Mouse (Mus musculus): ENCODE data around the gene Ugt1a8. TPM values are rescaled to one million over a fixed set of nuclear protein-coding genes. Genes with fewer than 3 reads are reported as not detected.

Ugt1a8 gene
- total RNA-seq, 4 experiments from 2014 or later, result not detected

DNA sequence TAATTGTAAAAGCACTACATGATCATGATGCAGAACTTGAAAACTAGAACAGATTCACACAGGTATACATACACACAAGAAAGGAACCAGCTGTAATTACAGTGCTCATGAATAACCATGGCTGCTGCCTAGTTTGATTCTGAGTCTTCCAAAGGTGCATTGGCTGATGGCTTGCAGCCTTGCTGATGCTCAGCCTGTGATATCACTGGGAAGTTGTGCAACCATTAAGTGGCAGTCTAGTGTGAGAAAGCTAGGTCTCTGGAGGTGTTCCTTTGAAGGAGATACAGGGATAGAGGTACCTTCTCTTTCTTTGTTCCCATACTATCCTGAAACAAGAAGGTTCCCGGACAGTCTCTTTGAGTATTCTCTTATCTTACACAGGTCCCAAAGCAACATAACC, 131.4 kb downstream of the Ugt1a8 start:
- DNase-seq (ENCODE audit: low spot score in 2 of 2), result no peak

DNA sequence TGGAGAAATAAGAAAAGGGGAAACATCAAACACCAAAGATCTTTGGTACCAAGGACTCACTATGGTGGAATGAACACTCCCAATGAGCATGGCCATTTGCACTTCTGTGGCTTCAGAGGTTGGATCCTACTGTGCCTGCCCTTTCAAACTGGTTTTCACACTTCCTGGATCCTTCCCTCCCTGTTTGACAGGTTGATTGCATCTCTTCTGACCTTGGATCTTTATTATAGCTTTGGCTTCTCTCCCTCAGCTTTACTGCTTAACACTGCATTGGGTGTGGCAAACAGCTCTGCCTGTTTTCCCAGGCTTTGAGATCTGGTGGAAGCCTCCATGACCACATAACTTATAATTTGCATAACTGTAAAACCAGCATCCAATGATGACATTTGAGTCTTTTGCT, 132.7 kb downstream of the Ugt1a8 start:
- no peak for DNase-seq (ENCODE audit: low spot score in 2 of 2)

DNA sequence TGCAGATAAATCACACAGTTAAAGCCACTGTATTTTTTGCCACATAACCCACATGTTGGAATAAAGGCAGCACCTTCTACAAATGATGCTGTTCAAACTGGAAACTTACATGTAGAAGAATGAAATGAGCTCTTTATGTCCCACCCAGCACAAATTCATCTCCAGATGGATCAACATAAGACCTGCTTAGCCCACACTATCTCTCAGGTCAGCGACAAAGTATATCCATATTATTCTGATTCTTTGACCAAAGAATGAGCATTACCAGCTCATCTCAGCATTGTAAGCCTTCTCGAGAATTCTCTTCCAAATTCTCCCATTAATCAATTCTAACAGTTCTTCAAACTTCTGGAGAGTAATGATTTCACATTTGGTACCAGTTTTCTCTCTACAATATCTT, 134.6 kb downstream of the Ugt1a8 start:
- no peak for DNase-seq (ENCODE audit: low spot score in 2 of 2)

DNA sequence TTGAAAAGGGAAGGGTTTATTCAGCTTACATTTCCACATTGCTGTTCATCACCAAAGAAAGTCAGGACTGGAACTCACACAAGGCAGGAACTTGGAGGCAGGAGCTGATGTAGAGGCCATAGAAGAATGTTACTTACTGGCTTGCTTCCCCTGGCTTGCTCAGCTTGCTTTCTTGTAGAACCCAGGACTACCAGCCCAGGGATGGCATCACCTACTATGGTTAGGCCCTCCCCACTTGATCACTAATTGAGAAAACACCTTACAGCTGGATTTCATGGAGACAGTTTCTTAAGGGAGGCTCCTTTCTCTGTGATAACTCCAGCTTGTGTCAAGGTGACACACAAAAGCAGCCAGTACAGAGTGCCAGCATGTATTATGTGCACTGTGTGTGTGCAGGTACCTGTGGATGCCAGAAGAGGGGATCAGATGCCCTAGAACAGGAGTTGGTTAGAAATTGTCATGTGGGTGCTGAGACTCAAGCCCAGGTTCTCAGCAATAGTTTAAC, 135.4 kb downstream of the Ugt1a8 start:
- DNase-seq (ENCODE audit: low spot score in 2 of 2), result peak in 1 of 2 experiments; percentile 6

DNA sequence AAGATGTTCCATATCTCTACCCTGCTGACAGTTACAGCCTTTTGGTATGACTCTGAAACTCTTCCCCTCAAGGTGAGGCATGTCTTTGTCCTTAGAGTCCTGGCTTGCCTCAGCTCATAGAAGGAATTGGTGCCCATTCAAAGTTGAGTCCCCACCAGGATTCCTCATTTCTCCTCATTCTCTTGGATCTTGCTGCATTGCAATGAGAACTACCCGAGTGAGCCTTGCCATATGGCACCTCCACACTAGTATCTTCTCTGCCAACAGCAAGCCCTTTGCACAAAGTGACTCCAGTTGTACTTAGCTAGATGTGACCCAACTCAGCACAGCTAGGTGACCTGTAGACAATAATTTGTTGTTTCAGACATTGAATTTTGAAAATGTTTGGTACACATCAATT, 136.0 kb downstream of the Ugt1a8 start:
- peak; percentile 5 to 6 for DNase-seq (ENCODE audit: low spot score in 2 of 2)

DNA sequence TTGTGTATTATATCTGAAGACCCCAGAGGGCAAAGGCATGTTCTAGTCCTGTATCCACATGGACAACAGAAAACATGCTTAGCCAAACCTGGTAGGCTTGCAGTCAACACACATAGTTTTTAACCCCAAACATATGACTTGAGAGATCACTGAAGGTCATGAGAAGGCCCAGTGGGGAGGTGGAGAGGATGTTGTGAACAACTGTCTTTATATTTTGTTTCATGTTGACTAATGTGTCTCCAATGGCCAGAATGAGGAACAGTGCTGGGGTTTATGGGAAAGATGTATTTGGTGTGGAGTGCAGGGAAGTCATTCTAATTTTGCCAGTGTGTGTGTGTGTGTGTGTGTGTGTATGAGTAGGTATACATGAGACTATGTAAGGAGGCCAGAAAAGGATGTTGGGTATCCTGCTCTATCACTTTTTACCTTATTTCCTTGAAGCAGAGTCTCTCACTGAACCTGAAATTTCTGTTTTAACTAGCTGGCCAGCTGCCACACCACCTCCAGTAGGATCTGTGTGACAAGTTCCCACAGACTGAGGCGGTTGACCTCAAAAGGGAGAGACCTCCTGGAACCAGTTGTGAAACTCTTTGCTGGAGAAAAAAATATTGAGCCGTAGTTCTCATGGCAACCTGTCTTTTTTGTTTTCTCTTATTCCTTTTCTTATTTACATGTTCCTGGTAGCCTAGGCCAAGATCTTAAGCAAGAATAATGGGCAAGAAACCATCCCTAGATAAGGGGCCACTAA, 136.6 kb downstream of the Ugt1a8 start:
- DNase-seq (ENCODE audit: low spot score in 2 of 2), result peak in 1 of 2 experiments; percentile 2

DNA sequence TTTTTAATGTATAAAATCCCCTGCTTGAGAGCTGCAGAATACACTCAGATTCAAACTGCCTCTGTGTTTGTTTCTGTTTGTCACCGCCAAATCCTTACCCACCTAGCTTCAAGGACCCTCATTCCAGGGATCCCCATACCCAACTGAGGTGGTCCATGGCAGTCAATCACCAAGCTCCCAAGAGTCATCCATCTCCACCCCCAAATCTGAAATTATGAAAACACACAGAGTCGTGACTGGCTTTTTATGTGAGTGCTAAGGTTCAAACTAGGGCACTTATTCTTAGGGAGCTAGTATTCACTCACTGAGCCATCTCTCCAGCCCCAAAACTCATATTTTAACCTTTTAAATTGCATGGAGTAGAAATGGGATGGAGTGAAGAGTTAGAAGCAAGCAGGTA, 137.7 kb downstream of the Ugt1a8 start:
- DNase-seq (ENCODE audit: low spot score in 2 of 2), result peak in 1 of 2 experiments; percentile 1

DNA sequence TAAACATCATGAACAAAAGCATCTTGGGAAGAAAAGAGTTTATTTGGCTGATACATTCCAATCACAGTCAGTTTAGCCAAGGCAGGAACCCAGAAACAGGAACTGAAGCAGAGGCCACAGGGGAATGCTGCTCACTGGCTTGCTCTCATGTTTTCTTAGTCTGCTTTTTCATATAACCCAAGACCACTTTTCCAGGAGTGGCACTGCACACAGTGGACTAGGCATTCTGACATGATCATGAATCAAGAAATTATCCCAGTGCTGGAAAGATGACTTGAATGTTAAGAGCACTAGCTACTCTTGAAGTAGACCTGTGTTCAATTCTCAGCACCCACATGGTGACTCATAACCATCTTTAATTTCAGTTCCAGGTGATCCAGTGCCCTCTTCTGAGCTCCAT, 138.1 kb downstream of the Ugt1a8 start:
- DNase-seq (ENCODE audit: low spot score in 2 of 2), result peak; percentile 3 to 4

DNA sequence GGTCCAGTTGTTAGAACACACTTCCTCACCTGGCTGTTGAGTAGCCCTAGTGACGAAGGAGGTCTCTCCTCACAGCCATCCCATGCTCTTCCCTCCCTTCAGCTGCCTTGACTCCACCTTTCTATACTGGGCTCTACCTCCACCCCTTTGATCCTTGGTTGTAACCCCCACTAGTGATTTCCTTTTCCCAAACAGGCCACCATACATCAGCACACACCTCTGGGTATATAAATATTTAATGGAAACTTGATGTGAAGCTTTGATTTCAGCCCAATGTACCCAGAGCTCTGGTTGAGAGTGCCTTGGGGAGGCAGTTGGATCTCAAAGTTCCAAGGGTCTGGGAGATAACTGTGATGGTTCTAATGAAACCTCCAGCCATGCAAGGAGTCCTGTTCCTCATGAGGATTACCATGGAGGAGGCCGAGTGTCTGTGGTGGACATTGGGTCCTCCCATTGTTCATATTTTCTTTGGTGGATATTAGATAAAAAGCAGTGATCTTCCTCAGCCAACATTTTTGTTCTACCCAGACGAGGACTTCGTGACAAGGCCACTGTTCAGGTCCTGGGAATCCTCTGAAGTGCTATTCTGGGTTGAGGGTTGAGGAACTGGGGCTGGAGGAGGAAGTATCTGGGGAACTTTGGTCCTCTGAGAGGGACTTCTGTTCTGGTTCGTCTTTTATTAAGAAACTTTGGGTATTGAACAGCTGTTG, 139.2 kb downstream of the Ugt1a8 start, which contains the start of gene Mroh2a:
Mroh2a (plus strand) TSS at position 317 of the 710 bp plus-strand sequence.
- peak; percentile 9 to 10 for DNase-seq (ENCODE audit: low spot score in 2 of 2)

DNA sequence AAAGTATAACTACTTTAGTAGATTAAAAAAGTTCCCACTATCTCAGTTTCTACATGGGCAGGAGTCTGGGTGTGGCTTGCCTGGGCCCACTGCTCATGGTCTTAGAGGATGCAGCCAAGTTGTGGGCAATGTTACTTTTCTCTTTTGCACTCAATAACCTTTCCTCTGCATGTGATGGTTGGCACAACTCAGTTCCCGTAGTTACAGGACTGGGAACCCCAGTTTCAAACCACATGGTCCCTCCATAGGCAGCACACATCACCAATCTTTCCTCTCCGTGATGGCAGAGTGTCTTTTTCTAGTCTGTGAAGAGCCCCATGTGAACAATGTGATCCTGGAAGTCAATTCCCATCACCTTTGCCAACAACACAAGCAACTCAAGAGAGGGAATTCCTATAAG, 139.9 kb downstream of the Ugt1a8 start:
- DNase-seq (ENCODE audit: low spot score in 2 of 2), result peak in 1 of 2 experiments; percentile 3

DNA sequence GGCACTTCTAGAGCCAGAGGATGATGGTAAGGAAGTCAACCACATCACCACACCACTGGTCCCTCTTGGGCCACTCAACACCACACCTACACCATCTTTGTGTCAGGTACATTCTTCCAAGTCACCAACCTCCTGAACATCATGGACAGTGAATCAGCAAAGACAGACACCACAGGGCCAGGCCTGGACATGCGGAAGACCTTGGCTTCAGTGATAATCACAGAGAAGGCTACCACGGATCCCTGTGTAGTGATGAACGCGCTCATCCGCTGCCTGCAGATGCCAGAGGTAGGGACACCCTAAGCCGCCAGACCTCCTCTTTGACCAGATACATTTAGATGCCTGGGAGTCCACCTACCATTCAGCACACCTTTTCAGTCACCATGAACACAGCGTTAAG, 140.5 kb downstream of the Ugt1a8 start:
- peak; percentile 15 to 16 for DNase-seq (ENCODE audit: low spot score in 2 of 2)

DNA sequence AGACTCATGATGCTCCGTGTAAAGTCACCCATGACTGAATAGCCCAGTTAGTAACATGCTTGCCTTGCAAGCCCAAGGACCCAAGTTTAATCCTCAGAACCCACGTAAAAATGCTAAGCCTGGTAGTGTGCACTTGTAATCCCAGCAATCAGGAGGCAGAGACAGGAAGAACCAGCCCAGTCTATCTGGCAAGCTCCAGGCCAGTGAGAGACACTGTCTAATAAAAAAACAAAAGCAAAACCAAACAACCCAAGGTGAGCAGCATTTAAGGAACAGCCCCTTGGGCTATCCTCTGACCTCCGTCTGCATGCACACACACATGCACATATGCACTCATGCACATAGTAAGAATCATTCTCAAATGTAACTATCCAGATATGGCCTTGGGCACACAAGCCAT, 142.0 kb downstream of the Ugt1a8 start:
- DNase-seq (ENCODE audit: low spot score in 2 of 2), result peak in 1 of 2 experiments; percentile 4

DNA sequence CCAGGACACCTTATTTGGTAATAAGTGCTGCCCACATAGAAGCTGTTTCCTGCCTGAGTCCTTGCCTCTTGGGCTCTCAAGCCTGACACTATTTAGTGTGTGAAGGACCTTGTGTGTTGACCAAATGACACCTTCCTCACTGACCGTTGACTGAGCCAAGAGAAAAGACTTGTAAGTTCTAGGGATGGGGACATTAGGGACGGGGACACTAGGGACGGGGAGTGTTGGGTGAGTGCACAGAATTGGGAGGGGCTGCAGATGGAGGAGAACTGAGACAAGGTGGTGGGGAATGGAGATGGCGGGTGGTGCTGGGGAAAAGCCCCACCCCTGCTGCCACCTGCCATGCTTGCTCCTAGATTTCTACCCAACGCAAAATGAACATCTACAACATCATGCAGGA, 142.4 kb downstream of the Ugt1a8 start:
- DNase-seq (ENCODE audit: low spot score in 2 of 2), result no peak

DNA sequence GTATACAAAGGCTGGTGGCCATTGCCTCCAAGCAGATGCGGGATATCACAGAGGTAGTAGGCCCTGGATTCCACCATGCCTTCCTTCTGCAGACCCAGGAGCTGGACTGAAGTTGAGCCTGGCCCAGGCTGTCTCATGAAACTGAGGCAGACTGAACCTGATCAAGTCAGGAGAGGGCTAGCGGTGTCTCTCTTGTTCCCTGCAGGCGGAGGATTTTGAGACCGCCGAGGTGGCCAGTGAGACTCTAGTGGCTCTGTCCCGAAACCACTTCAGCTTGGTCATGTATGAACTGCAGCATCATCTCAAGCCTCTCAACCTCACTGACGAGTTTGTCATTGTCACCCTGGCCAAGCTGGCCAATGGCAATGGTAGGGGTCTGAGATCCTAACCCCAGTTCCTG, 142.8 kb downstream of the Ugt1a8 start:
- DNase-seq (ENCODE audit: low spot score in 2 of 2), result peak in 1 of 2 experiments; percentile 19

DNA sequence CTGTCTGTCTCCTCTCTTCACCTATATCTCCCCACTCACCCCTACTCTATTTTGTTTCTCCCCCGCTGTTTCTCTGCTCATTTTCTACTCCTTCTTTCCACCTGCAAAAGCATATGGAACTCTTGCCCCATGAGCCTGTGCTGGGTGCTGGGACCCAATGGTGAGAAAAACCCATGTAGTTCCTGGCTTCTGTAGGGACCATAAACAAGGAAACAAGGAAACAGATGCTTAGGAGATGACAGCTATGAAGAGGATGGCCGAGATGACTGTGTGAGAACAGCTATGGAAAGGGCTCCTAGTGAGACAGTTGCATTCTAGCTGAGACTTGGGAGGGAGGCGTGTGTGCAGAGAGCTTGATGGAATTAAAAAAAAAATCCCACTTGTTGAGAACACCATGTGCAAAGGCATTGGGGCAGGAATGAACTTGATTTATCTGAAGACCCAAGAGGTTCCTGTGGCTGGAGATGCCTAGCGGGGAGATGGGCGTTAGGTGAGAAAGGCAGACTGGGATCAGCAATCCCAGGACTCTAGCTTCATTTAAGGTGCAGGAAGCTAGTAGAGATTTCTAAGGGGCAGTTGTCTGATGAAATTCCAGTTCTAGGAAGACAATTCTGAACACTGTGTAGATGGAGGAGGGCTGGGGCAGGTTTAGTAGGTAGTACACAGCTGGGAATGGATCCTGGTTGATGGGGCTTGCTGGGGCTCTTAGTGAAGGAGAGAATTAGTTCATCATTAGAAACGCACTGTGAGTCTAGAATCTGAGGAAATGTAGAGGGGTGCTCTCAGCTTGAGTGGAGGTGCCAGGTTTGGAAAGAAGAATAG, 143.6 kb downstream of the Ugt1a8 start:
- peak in 1 of 2 experiments; percentile 5 for DNase-seq (ENCODE audit: low spot score in 2 of 2)

DNA sequence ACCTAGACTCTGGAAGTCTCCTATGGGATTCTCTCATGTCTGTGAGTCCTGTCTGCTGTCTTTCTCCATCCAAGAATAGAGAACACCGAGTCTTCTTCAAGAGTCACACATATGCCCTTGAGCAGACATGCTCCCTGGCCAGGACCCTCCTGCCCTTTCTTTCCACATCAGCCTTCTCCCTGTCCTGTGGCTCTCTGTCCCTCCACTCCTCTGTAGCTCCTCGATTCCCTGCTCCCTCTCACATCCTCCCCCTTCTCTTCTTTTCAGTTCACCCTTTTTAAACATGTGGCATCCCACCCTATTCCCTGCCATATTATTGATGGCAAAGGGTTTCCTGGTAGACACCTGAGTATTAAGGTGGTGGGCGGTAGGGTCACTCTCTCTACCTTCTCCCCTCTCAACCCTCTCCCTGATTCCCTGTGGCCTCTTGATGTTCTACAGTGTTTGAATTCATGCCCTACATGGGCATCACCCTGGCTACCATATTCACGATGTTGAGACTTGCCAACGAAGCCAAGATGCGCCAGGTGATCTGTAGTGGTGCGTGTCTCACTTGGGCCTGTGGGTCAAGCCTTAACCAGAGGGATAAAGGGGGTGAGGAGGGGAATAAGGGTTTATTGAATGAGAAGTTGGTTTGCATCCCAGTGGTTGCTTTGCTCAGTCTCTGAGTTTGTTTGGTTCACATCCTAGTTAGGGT, 144.3 kb downstream of the Ugt1a8 start:
- DNase-seq (ENCODE audit: low spot score in 2 of 2), result peak in 1 of 2 experiments; percentile 8

DNA sequence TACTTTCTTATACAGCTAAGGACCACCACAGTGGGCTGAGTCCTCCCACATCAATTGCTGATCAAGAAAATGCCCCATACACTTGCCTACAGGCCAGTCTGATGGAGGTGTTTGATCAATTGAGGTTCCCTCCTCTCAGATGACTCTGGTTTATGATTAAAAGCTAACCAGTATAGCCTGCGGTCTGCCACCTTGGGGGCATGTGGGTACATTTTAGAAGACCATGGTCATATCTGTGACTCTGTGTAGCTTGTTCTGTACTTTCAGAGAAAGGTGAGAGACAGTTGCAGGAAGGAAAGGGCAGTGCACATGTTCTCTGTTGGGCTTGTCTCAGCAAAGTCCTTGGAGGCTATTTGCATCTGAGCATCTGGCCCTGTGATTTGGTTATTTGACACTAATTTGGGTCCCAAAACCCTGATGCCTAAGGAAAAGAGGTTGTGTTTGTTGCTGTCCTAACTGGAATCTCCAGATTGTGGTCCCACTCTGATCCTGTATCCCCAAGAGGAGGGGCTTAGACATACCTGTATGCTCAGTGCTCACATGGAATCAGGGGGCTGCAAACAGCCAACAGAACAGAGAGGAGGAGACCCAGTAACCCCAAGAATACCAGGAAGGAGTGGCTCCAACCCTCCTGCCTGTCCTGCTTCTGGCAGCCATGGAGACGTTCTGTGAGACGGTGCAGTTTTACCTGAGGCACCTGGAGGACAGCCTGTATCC, 145.2 kb downstream of the Ugt1a8 start:
- peak in 1 of 2 experiments; percentile 6 for DNase-seq (ENCODE audit: low spot score in 2 of 2)

DNA sequence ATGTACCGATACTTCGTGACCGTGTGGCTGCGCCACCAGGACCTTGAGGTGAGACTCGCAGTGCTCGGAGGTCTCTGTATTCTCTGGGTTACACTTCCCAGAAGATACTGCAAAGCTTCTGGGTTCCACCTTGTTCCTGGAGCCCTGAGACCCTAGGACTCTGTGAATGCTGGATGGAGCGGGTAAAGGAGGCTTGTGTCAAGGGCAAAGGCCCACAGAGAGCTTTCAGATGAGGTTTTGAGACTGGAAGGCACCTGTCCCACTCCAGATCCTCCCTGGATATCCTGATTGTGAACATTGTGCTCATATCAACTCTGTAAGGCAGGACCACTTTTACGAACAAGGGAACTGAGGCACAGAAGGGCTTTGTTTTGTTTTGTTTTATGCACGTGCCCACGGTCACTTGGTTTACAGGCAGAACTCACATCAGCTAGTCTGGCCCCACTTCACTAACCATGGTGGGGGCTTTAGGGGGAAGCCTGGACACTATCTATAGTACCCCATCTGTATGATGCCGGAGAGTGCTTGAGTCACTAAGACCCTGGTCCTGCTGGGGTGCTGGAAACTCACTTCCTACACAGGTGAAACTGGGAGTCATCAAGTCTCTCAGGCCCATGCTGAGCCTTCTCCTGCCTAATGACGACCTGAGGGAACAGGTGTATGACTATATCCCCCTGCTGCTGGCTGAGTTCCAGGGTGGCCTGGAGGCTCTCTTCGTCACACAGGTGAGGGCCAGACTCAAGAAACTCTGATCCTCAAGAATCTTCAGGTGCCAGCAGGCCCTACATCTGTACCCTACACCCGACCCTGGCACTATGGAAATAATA, 146.0 kb downstream of the Ugt1a8 start:
- peak in 1 of 2 experiments; percentile 35 for DNase-seq (ENCODE audit: low spot score in 2 of 2)

DNA sequence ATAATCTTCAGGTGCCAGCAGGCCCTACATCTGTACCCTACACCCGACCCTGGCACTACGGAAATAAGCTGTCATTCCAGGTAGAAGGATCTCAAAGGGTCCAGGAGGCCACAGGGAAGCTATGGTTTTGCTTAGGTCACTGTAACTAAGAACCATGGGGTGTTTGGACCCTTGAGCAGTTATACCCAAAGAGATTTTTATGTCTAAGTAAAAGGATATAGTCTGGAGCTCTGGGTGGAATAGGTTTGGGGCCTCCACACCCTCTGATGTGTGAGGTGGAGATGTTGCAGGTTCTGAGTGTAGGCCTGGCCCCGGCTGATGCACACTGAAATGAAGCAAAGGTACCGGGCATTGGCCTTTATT, 146.6 kb downstream of the Ugt1a8 start:
- DNase-seq (ENCODE audit: low spot score in 2 of 2), result no peak

Measured in gastrocnemius, adult 8-10 months (tissue).